Mouse (Mus musculus): Measurements from ENCODE around the gene Nos3. TPM values are rescaled to one million over a fixed set of nuclear protein-coding genes. Genes with fewer than 3 reads are reported as not detected.

Nos3 gene
- 10 to 100 TPM; 24.1 to 28.1 TPM for total RNA-seq (2021)

DNA sequence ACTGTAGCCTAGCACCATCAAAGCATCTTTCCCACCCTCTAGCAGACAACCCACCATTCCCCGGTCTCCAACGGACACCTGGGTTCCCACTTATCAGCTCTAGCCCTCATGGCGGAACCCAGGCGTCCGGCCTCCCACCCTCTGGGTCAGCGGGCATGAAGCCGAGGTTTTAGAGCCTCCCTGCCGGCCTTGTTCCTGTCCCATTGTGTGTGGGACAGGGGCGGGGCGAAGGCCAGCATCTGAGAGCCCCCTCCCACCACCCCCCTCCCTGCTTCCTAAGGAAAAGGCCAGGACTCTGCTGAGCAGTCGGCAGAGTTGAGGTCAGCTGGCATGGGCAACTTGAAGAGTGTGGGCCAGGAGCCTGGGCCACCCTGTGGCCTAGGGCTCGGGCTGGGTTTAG lies at the start of gene Nos3:
TSS of gene Nos3 (plus strand) at position 303 of the 400 bp plus-strand sequence.
- intact Hi-C loops (cut with DNase I) = no loop called here
- DNase-seq (ENCODE audit: low spot score) = peak; percentile 77

DNA sequence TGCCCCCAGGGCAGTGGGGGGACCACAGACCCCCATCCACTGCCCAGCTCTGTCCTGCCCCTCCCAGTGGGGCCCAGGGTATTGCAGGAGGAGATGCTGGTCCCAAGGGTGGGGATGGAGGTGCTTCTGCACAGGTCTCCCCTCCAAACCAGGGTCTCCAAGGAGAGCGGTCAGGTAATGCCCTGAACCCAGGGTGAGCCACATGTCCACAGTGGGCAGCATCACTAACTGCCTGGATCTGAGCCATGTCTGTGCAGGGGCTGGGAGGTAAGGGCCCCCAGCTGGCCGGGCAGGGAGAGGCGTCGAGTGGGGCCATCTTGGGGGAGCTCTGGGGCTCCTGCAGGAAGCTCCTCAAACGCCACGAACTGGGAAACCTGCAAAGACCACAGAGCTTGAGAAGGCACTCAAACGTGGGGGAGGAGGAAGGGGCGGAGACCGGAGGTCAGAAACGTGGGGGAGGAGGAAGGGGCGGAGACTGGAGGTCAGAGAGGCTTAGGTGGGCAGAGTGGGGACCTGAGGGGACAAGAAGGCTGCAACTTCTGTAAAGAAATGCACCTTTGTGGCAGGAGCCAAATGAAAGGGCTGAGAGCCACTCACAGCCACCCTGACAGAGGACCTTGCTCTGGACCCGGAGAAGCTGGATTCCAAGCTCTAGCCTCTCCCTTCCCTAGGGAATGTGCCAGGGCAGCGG lies 44.7 kb upstream of the Nos3 start:
- intact Hi-C loops (cut with DNase I) = no loop called here

DNA sequence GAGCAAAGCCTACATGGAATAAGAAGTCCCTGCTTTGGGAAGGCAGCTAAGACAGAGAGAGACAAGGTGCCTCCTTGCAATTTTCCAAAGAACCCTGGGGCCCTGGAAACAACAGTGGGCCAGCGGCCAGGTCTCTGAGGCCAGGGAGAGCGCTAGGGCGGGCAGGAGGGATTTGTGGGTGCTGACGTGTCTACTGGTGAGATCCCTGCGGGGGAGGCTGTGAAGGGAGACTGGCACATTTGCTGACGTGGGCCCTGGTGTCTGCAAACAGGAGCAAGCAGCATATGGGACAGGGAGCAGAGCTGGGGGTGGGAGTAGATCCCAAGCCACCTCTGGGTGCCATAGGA lies 44.2 kb upstream of the Nos3 start:
- peak; percentile 2 for DNase-seq (ENCODE audit: low spot score)
- intact Hi-C loops (cut with DNase I) = no loop called here

More for the DNA sequence above, 44.7 kb upstream of the Nos3 start:
- DNase-seq (ENCODE audit: low spot score) = peak; percentile 0

DNA sequence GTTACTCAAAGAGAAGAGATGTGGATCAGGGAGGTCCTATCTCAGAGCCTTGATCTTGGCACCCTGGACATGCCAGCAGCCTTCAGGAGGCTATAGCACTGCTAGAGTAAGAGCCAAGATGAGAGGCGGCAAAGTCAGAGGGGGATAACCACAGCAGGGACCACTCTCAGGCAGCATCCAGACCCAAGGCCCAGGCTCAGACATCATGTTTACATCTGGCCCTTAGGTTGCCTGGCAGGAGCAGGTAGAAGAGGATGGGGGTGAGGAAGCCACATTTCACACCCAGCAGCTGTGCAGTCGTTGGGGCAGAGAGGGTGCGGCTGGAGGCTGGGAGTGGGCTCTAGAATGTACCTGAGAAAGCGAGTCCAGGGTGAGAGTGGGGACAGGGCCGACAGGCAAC lies 43.7 kb upstream of the Nos3 start:
- intact Hi-C loops (cut with DNase I) = no loop called here
- peak; percentile 0 for DNase-seq (ENCODE audit: low spot score)

DNA sequence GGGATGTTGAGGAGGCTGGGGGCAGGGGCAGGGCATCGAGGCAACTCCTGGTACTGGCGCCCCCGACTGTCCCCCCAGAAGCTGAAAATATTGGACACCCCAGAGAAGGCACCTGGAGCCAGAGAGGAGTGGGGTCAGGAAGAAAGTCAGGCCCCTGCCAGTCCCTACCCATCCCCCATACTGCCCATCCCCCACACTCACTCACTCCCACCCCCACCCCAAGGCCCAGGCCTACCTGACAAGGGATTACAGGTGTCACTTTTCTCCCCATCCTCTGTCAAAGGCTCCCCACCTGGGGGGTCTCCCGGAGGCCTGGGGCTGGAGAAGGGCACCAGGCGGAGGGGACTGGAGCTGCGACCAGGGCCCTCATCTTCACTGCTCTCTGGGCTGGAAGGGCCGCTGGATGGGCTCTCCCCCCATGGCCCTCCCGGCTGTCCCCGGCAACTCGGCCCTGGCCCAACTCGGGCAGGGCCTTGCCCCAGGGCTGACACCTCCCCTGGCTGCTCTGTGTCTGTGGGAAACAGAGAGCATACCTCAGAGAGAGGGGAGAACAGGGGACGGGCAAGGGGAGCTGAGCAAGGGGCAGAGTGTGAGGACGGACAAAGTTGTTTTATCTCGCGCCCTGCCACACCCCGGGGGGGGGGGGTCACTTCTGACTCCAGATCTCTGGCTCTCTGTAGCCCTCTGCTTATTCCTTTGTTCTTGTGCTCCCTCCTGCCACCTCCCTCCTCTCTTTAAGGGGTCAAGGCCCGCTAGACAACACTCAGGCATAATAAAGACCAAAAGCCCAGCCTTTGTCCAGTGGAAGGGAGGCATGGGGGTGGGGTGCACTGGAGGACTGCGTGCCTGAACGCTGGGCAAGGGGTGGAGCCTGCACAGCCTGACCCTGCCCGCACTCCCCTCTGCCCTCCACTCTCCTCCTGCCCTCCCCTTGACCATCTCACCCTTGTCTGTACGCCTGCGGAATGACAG lies 42.6 kb upstream of the Nos3 start:
- intact Hi-C loops (cut with DNase I) = no loop called here
- peak; percentile 0 for DNase-seq (ENCODE audit: low spot score)

DNA sequence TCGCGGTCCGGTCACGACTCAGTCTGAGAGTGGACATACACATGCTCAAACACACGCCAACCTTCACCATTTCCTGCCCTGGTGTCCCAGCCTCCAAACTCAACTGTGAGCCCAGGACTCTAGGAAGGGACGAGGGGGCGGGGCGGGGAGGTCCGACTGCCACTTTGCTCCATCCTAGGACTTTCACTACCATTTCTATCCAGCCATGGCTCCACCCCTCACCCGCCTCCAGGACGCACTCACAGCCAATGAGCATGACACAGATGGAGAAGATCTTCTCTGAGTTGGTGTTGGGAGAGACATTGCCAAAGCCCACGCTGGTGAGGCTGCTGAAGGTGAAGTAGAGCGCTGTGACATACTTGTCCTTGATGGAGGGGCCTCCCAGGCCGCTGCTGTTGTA lies 39.4 kb upstream of the Nos3 start:
- DNase-seq (ENCODE audit: low spot score) = no peak
- intact Hi-C loops (cut with DNase I) = no loop called here

DNA sequence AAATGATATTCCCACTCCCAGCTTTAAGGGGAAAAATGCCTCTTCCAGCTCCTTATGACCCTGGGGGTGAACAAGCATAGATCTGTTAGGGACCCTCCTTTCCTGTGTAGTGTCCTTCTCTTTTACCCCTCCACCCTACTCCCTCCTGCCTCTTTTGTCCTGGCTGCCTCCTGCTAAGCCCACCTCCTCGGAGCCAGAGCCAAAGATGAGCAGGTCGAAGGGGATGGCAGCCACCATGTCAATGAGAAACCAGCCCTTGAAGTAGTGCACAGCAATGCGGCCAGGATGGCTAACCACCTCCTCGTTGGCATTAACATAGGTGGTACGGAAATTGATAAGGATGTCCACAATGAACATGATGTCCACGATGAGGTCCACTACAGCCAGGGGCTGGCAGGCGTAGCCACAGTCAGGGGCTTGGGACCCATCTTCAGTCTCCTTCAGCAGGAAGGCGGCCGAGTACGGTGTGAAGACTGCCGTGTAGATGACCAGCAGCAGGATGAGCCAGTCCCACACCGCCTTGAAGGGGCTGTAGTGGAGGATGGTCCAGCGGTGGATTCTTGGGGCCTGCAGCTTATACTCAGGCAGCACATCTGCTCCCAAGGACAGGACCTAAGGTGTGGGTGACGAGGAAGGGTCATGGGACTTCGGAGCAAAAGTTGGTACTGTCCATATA lies 38.3 kb upstream of the Nos3 start:
- intact Hi-C loops (cut with DNase I) = no loop called here
- DNase-seq (ENCODE audit: low spot score) = peak; percentile 0

DNA sequence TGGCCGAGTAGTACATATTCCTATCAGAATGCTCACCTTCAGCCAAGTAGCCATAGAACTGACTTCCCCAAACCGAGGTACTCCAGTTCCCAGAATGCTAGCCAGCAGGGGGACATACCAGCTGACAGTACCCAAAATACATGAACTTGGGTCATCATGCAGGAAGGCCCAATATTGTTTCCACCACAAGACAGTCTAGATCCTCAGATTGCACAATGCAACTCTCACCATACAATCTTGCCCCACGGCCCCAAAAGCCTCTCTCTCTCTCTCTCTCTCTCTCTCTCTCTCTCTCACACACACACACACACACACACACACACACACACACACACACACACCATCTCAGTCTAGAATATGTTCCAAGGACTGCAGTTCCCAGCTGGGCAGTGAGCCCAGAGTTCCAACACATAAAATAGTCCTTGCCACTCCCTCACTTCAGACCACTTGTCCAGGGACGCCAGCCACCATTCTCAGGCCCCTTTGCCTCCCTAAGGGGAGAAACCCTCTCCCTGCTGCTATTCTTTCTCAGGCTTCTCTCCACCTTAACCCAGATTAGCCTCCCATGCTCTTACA lies 37.7 kb upstream of the Nos3 start:
- intact Hi-C loops (cut with DNase I) = no loop called here
- DNase-seq (ENCODE audit: low spot score) = peak; percentile 2

DNA sequence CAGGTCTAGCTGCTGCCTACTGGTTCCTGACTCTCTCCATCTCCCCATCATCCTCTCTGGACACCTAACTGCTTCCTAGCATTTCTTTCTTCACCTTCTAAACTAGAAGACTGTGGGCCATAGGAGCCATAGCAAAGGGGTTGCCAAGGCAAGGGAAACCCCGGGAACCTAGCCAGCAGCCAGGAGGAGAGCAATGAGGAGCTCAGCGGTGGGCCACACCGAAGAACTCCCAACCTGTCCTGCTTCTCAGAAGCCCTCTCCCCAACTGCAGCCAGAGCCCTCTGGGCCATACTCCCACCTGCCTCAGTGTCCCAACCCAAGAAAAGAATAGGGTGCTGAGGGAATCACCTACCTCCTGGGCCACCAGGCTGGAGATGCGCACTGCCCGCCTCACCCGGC lies 35.8 kb upstream of the Nos3 start:
- intact Hi-C loops (cut with DNase I) = no loop called here
- peak; percentile 0 for DNase-seq (ENCODE audit: low spot score)

DNA sequence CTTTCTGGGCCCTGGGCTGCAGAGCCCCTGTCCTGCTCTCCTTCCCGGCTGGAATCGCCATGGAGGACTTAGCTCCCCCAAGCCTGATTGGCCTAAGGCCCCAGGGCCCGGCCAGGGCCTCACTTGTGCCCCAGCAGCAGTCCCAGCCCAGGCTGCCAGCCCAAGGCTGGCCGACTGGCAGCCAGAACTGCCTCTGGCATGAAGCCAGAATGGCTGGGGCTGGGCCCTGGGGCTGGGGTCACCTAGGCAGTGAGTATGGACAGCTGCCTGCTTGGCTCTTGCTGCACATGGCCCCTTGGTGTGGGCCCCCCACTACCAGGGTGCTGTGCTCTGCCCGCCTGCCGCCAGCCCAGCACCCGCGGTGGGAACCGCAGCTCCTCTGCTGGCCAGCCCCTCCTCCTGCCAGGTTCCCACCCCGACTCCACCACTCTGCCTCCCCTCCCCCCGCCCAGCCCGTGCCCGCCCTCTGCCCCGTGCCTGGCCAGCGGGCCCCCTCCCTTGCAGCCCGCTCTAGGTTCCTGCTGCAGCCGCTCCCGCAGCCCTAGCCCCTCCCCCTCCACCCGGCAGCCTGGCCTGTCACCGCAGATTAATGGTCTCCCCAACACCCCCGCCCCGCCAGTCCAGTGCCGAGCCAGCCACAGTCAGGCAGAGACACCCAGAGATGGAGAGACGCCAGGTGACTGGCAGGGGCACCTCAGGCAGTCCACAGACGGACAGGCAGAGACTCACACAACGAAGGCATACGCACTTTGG lies 35.2 kb upstream of the Nos3 start:
- peak; percentile 63 for DNase-seq (ENCODE audit: low spot score)
- intact Hi-C loops (cut with DNase I) = no loop called here

DNA sequence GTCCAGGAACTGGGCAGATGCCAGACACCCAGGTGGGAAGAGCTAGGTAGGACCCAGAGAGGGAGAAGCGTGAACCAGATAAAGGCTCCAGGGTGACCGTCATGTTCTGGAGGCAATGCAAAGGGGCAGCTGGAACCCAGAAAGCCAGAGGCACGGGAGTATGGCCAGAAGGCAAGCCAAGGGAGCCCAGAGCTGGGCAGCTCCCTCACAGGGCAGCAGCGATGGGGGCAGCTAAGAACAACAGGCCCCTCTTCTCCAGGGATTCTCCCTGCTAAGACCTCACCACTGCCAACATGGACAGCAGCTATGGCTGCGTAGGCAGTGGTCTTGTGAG lies 34.7 kb upstream of the Nos3 start:
- intact Hi-C loops (cut with DNase I) = no loop called here
- no peak for DNase-seq (ENCODE audit: low spot score)

DNA sequence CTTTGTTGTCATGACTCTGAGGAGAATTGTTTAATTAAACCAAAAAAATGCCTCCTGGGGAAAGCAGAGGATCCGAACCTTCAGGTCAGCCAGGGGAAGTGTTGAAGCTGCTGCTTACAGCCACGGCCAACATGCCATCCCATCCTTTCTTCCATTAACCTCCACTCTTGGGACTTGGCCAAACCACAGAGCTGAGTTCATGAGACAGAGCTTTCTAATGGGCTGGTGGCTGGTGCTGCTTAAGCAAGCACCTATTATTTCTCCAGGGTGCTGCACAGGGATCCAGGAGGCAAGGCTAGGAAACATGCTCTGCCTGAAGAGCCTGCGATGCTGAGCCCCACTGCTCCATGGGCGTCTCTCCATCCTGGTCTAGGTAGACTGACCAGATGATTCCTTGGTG lies 32.2 kb upstream of the Nos3 start:
- intact Hi-C loops (cut with DNase I) = no loop called here
- no peak for DNase-seq (ENCODE audit: low spot score)

DNA sequence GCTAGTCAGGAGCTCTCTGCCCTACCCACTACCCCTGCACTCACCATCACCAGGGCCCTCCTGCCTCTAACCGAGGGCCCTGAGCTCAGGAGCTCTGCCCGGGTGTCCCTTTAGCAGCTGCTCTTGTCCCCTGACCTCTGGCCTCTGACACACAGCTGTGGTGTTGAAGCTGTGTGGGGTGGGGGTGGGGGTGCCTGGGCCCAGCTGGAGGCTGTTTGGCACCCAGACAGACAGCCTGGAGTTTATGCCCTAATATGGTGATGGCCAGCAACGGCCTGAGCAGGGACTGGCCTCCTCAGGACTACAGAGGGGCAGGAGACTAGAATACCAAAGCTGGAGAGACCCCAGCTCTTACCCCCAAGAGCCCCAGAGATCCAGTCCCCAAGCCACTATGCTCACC lies 29.9 kb upstream of the Nos3 start:
- no peak for DNase-seq (ENCODE audit: low spot score)
- intact Hi-C loops (cut with DNase I) = no loop called here

DNA sequence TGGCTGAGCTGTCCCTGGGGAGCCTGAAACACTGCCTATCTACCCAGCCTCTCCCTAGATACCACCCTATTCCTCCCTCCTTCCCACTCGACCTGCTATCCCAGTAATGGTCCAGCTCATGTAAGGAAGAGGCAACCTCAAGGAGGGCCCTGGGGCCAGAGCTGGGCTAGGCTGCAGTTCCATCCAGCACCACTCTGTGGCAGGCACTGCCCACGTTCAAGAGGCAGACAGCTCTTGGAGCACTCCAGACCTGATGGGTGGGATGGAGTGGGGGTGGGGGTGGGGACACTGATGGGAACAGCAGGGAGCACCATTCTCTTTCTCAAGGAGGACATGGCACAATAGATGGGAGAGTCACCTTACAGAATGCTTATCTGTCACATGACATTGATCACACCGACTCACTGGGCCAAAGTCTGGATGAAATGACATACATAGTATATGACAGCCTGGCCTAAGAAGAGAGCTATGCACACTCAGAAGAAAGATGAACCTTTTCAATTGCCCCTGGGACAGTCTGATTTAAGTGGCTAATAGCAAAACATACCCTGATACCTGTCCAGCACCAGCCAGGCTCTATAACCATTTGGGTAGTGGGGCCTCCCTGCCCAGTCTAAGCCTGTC lies 28.6 kb upstream of the Nos3 start:
- intact Hi-C loops (cut with DNase I) = loop anchor here (2.0 kb wide), 3 partner anchors 21 to 69 kb away; partner anchors contain the start of genes Abcb8 and Atg9b
- DNase-seq (ENCODE audit: low spot score) = no peak

DNA sequence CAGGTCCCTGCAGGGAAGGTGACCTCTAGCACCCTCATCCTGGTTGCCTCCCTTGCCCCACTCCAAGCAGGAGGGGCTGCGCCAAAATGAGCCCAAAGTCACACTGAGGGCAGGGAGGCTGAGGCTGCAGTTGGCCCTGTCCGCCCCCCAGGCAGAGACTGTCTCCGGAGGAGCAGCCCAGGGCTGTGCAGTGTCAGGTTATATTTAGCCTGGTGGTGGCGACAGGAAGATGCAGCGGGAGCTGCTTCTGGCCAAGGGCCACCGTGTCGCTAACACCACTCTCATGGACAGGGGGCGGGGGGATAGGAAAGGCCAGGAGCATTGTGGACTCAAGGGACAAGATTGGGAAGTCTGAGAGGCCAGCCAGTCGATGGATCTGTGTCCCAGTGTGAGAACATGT lies 27.2 kb upstream of the Nos3 start:
- peak; percentile 44 for DNase-seq (ENCODE audit: low spot score)
- intact Hi-C loops (cut with DNase I) = loop anchor here (2.0 kb wide), 3 partner anchors 19 to 71 kb away; partner anchors contain the start of genes Abcb8 and Atg9b

DNA sequence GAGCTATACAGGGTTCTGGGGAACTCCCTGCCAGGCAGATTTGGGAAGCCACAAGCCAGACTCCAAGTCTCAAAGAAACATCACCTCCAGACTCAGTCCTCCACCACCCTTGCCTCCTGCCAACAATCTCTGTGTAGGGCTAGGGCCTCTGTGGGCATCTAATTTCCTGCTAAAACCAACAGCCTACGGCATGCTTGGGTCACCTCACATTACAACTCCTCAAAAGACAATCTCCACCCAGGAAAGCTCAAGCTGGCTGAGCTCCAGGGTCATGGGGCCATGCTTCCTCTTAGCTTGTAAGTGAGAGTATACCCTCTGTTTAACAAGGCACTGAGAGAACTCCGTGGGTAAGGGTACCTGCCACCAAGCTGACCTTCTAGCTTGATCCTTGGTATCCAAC lies 26.8 kb upstream of the Nos3 start:
- no peak for DNase-seq (ENCODE audit: low spot score)
- intact Hi-C loops (cut with DNase I) = loop anchor here (2.0 kb wide), 3 partner anchors 19 to 71 kb away; partner anchors contain the start of genes Abcb8 and Atg9b

DNA sequence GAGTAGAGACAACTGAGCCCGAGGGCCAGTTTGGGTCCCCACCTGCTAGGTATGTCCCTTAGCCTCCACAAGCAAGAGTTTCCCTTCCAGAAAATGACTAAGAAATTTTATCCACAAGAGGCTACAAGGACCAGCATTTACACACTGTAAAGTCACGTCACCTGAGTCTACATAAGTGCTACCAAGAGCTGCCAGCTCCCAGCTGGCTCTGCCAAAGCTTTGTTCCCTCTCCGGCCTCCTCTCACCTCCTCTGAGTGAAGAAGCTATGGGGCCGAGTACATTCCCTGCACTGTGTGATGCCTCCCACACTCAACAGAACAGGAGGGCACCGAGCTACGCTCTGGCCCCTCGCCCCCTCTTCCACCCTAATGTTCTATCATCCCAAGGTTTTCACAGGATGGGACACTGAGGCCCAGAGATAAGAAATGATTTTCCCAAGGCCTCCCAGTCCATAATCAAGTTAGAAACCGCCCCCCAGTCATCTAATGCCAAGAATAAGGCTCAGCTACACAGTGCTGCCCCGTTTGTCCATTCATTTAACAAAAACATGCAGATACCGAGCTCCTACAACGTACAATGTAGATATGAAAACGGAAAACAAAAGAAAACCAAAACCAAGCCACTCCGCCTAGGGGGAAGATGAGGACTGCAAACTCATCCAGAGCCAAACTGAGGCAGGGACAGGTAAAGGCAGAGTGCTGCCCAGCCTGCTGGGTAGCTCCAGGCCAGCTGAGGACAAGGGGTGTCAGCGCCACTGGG lies 22.2 kb upstream of the Nos3 start:
- no peak for DNase-seq (ENCODE audit: low spot score)
- intact Hi-C loops (cut with DNase I) = no loop called here

DNA sequence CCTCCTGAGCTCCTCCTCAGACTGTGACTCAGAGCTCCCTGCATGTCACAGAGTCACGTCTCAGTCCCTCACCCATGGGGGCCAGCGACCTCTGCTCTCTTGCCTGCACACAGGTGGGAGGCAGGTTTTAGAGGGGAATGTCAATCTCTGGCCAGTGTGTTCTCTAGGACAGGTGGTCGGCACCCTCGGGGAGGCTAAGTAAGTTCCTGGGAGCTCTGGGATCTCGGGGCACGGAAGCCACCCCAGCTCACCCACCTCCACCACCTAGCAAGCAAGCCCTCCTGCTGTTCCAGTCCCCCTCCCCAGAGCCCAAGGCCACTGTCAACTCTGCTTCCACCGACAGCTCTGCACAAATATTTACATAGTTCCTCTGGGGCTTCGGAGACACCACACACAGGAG lies 21.6 kb upstream of the Nos3 start:
- intact Hi-C loops (cut with DNase I) = no loop called here
- DNase-seq (ENCODE audit: low spot score) = no peak
